Mouse (Mus musculus) liver, postnatal 0 days (tissue): Measurements from ENCODE around the gene Btd.

Experiments used
- CTCF ChIP-seq: sonication (generic); IDR thresholded peaks from 2 replicates; pipeline ENCODE4 v1.5.1; 2016; ENCODE audit warnings: antibody characterized with exemption, low read depth
- EP300 ChIP-seq: IDR thresholded peaks from 2 replicates; pipeline ENCODE4 v1.6.1; 2016; ENCODE audit warnings: antibody characterized with exemption, low read depth, mild to moderate bottlenecking

DNA sequence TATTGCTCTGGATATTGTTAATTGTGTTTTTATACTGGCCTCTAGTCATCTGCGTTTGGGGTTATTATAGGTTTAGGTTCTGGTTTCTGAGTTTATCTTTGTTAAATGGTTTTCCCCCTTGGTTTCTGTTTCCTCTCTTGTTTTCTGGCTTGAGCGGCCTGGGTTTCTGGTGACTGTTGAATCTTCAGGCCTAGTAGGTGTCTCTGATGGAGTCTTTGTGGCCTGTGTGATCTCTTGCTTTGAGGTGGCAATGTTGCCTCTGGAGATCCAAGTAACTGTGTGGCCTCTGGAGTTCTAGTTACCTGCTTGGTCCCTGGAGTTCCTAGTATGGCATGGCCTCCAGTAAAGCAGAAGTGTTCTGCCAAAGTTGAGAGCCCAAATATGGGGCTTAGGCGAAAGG, 39.8 kb downstream of the Btd start:
- TF ChIP-seq CTCF (no peak), EP300 (no peak)
